Mouse (Mus musculus) liver, postnatal 0 days (tissue): ENCODE results near the gene Ift172.

Experiments
- CTCF ChIP-seq: sonication (generic); IDR thresholded peaks from 2 replicates; pipeline ENCODE4 v1.5.1; 2016; ENCODE audit warnings: antibody characterized with exemption, low read depth
- EP300 ChIP-seq: IDR thresholded peaks from 2 replicates; pipeline ENCODE4 v1.6.1; 2016; ENCODE audit warnings: antibody characterized with exemption, low read depth, mild to moderate bottlenecking

- TF ChIP-seq CTCF = no peak
- no peak for TF ChIP-seq EP300
These were observed 4.2 kb upstream of the Ift172 start for GRCm38 (mm10) chr5:31294964-31295605.
